Mouse (Mus musculus): ENCODE measurements at regions not wholly inside any gene's neighbourhood (a gene's known extent, or its start where the extent isn't known, plus 50 kb on each side); places are given as distances from the start of the nearest gene placed in this dataset.

DNA sequence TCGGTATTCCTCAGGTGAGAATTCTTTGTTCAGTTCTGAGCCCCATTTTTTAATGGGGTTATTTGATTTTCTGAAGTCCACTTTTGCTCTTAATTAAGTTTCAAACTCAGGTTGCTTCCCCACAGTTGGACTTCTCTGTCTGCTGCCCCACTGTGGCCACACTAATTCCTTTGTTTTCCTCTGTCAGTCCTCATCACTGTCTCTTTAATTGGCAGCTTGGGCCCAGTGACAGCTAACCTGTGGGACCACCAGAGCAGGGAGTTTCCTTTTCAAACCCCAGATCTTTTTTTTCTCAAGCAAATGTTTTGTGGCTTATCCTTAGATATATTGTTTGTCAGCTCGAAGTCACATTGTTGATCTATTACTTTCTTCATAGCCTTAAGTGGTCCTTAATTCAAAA lies 183.9 kb downstream of the Zfp619 start:
- no peak for TF ChIP-seq POLR2A (IDR thresholded peaks at IDR 0.05; ENCODE audit: extremely low read depth, insufficient read depth, low read length)
- no peak for TF ChIP-seq CTCF (IDR thresholded peaks at IDR 0.05; ENCODE audit: extremely low read depth, insufficient read depth, low read length)
